Mouse (Mus musculus): ENCODE results near the gene 3110009E18Rik. TPM values are rescaled to one million over a fixed set of nuclear protein-coding genes. Genes with fewer than 3 reads are reported as not detected.
A peak's percentile ranks its signal among the peaks of the same experiment; 100 is the strongest.

Gene 3110009E18Rik
- polyA plus RNA-seq, 1 experiment from 2014 or later = 21.6 TPM

DNA sequence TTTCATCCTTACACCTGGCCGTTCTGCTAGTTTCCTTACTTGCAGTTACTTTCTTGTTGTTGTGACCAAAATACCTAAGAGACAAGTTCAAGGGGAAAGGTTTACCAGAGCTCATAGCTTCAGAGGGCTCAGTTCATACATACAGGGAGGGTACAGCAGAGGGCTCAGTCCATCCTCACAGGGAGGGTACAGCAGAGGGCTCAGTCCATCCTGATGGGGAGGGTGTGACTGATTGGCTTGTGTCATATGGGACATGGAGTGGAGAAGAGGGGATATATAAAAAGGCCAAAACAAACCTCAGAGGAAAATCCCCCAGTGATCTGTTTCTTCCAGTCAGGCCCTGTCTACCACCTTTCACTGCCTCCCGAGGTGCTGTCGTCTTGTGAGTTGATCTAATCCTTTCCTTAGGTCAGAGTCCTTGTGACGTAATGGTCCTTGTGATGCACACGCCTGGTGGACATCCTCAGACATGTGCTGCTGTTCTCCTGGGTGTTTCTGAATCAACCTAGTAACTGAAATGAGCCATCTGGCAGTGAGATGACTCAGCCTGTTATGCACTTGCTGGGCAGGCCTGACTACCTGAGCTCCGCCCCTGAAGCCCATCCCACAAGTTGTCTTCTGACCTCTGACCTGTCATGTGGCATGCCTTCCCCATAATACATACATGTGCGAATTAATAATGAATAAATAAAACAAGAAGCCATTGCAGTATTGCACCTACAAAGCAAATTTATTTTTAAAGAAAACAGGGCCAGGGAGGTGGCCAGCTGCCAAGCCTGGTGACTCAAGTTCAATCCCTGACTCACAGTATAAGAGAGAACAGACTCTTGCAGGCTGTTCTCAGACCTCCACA lies 15.2 kb downstream of the 3110009E18Rik start:
- Histone ChIP-seq H3K4me3 (no peak overlapping the region), H3K27me3 (ENCODE audit: poor library complexity, severe bottlenecking) (peaks cover 27% of the 10 kb centered on the region), H3K27ac (no peak overlapping the region), H3K9me3 (peaks cover 9% of the 10 kb centered on the region; the same call in 1 of the 2 replicates), H3K36me3 (replicated peaks) (no peaks in the 10 kb centered on the region), H3K4me1 (peaks cover 13% of the 10 kb centered on the region)
- WGBS = 91% methylated on average over 7 of the region's 7 CpGs
- DNase-seq (ENCODE audit: extremely low spot score, low spot score) = no peak

DNA sequence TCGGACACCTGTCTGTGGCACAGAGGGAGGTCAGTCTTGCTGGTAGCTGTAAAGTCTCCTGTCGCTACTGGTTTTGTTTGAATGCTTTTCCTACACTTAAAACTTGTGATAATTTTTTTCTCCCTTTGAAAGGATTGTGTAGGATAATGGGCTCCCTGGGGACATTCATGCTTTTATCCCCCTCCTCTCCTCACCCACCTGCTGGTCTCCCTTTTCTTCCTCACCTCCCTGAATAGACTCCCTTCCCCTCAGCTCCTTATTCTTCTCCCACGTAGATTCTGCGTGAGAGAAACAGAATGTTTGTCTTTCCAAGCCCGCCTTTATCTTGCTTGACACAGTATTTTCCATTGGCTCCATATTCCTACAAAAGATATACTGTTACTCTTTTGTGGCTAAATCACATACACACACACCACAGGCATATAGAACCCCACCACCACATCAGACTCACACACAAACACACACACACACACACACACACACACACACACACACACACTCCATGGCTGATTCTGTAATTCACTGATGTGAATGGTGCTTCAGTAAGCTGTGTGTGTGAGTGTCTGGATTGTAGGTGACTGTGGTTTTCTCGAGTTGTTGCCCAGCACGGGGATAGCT lies 18.0 kb downstream of the 3110009E18Rik start:
- Histone ChIP-seq H3K4me3 (no peak overlapping the region), H3K27ac (no peak overlapping the region), H3K9me3 (0 out of 2 replicates have a peak, but pooled peaks cover 5% of the 10 kb centered on the region), H3K36me3 (replicated peaks) (no peaks in the 10 kb centered on the region), H3K27me3 (ENCODE audit: poor library complexity, severe bottlenecking) (peaks cover 27% of the 10 kb centered on the region), H3K4me1 (peaks cover 13% of the 10 kb centered on the region)
- no peak for DNase-seq (ENCODE audit: extremely low spot score, low spot score)
- WGBS = 28% methylated on average over 7 of the region's 7 CpGs

DNA sequence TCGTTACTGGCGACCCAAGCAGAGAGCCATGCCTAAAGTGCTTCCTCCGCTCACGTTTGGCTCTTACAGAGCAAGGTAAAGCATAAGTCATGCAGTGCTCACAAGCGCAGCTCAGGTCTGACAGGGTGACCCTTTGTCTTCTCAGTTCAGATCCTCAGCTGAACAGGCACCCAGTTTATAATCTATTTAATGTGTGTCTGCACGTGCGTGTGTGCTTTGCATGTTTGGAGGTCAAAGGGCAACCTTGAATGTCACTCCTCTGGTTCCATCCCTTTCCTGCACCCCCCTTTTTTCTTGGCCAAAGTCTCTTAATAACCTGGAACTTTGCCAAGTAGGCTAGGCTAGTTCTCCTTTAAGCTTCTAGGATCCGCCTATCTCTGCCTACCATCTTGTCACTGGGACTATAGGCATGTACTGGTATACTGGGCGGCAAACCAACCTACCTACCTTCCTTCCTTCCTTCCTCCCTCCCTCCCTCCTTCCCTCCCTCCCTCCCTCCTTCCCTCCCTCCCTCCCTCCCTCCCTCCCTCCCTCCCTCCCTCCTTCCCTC lies 19.2 kb downstream of the 3110009E18Rik start:
- 0 out of 2 replicates have a peak, but pooled peaks cover 5% of the 10 kb centered on the region for H3K9me3 ChIP-seq
- H3K4me3 ChIP-seq = no peak overlapping the region
- 88% methylated on average over 9 of the region's 9 CpGs for WGBS
- peaks cover 13% of the 10 kb centered on the region for H3K4me1 ChIP-seq
- H3K27ac ChIP-seq = no peak overlapping the region
- no peak for DNase-seq (ENCODE audit: extremely low spot score, low spot score)
- no peaks in the 10 kb centered on the region for H3K36me3 ChIP-seq (replicated peaks)
- peaks cover 27% of the 10 kb centered on the region for H3K27me3 ChIP-seq (ENCODE audit: poor library complexity, severe bottlenecking)

DNA sequence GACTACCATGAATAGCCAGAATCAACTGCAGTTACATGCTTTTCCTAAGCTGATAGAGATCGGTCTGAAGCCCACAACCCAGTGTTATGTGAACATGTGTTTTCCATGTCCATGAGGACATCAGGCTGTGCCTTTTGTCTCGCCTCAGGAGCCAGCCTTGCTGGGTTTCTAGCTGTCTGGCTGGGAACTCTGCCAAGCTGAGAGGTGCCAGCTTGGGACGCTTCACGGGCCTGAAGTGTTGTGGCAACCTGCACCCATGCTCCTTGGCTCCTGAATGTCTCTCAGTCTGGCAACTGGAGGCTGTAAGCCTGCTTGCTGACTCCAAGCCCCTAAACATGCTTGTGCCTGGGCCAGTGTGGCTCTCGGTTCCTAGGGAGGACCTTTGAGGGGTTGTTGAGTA lies 21.6 kb downstream of the 3110009E18Rik start:
- WGBS = 91% methylated on average over 5 of the region's 5 CpGs
- peaks cover 11% of the 10 kb centered on the region for H3K27me3 ChIP-seq (ENCODE audit: poor library complexity, severe bottlenecking)
- 0 out of 2 replicates have a peak, but pooled peaks cover 5% of the 10 kb centered on the region for H3K9me3 ChIP-seq
- DNase-seq (ENCODE audit: extremely low spot score, low spot score) = no peak
- H3K4me1 ChIP-seq = peaks cover 13% of the 10 kb centered on the region
- no peak overlapping the region for H3K4me3 ChIP-seq
- H3K27ac ChIP-seq = no peak overlapping the region
- no peaks in the 10 kb centered on the region for H3K36me3 ChIP-seq (replicated peaks)

DNA sequence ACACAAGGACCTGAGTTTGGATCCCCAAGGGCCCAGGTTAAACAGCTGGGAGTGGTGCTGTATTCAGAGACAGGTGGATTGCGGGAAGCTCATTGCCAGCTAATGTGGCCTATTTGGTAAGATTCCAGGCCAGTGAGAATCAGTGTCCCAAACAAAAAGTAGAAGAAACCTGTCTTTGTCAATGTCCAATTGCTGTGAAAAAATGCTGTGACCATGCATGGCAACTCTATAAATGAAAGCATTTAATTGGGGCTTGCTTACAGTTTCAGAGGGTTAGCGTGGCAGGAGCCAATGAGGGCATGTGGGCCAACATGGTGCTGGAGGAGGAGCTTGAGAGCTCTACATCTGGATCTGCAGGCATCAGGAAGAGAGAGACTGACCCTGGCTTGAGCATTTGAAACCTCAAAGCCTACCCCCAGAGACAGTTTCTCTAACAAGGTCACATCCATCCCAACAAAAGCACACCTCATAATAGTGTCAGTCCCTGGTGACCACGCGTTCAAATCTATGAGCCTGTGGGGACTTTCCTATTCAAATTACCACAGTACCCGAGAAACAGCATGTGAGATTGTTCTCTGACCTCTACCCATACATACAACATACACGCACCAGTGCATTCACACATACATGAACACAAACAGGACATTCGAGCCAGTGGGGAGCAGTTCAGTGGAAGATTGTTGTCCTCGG lies 24.7 kb downstream of the 3110009E18Rik start:
- DNase-seq (ENCODE audit: extremely low spot score, low spot score) = no peak
- no peaks in the 10 kb centered on the region for H3K27me3 ChIP-seq (ENCODE audit: poor library complexity, severe bottlenecking)
- H3K4me3 ChIP-seq = no peak overlapping the region
- no peaks in the 10 kb centered on the region; the same call in 1 of the 2 replicates for H3K4me1 ChIP-seq
- no peak overlapping the region for H3K27ac ChIP-seq
- 90% methylated on average over 8 of the region's 8 CpGs for whole genome bisulfite sequencing
- no peaks in the 10 kb centered on the region for H3K36me3 ChIP-seq (replicated peaks)
- 0 out of 2 replicates have a peak, but pooled peaks cover 5% of the 10 kb centered on the region for H3K9me3 ChIP-seq

DNA sequence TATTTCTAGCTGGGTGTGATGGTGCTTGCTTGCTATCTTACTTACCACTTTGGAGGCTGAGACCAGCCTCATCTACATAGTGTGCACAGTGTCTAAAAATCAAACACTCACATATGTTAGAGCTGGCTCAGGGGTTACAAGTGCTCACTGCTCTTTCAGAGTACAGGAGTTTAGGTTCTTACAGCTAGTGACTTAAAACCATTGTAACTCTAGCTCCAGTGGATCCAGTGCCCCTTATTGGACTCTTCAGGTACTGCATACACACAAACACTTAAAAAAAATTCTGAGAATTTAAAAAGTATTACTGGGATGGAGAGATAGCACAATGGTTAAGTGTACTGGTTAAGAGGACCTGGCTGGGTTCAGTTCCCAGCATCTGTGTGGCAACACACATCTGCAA lies 26.0 kb downstream of the 3110009E18Rik start:
- Histone ChIP-seq H3K4me3 (no peak overlapping the region), H3K36me3 (replicated peaks) (no peaks in the 10 kb centered on the region), H3K27me3 (ENCODE audit: poor library complexity, severe bottlenecking) (no peaks in the 10 kb centered on the region), H3K27ac (no peak overlapping the region), H3K9me3 (no peaks in the 10 kb centered on the region), H3K4me1 (no peaks in the 10 kb centered on the region; the same call in 1 of the 2 replicates)
- DNase-seq (ENCODE audit: extremely low spot score, low spot score) = no peak

DNA sequence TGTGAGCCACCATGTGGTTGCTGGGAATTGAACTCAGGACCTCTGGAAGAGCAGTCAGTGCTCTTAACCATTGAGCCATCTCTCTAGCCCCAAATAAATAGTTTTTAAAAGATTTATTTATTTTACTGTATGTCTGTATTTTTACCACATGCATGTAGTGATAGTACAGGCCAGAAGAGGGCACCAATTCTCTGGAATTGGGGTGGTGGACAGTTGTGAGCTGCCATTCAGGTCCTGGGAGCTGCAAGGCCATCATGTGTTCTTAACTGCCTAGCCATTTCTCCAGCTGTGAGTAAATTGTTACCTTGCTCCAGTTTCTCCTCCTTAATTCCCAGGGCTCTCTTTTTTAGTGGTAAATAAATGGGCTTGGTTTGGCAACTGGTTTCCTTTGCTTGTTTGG lies 33.2 kb downstream of the 3110009E18Rik start:
- DNase-seq (ENCODE audit: extremely low spot score, low spot score) = peak; percentile 27
- Histone ChIP-seq H3K27me3 (ENCODE audit: poor library complexity, severe bottlenecking) (no peaks in the 10 kb centered on the region), H3K9me3 (no peaks in the 10 kb centered on the region), H3K4me3 (no peak overlapping the region), H3K36me3 (replicated peaks) (no peaks in the 10 kb centered on the region), H3K27ac (no peak overlapping the region), H3K4me1 (no peaks in the 10 kb centered on the region)

DNA sequence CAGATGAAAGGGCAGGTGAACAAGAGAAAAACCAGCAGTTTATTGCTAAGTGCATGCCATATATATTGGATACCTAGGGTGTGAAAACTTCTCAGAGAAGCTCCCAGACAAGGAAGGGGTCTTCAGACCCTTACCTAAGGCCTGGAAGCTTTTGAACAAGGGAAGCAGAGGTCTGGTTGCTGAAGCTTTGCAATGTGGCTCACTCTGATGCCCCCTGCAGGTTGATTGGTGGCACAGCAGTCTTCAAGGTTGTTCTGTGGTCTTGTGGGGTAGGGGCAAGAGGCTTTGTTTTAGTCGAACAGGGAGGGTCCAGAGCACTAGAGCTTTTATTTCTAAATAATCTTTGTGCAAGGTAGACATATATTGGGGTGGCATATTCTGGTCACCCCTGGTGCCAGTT lies 34.3 kb downstream of the 3110009E18Rik start:
- peak; percentile 44 for DNase-seq (ENCODE audit: extremely low spot score, low spot score)
- 28% methylated on average over 1 of the region's 1 CpGs for WGBS
- H3K4me1 ChIP-seq = peaks cover 6% of the 10 kb centered on the region
- H3K27me3 ChIP-seq (ENCODE audit: poor library complexity, severe bottlenecking) = no peaks in the 10 kb centered on the region
- H3K27ac ChIP-seq = no peak overlapping the region
- H3K36me3 ChIP-seq (replicated peaks) = no peaks in the 10 kb centered on the region
- H3K4me3 ChIP-seq = no peak overlapping the region
- no peaks in the 10 kb centered on the region for H3K9me3 ChIP-seq

DNA sequence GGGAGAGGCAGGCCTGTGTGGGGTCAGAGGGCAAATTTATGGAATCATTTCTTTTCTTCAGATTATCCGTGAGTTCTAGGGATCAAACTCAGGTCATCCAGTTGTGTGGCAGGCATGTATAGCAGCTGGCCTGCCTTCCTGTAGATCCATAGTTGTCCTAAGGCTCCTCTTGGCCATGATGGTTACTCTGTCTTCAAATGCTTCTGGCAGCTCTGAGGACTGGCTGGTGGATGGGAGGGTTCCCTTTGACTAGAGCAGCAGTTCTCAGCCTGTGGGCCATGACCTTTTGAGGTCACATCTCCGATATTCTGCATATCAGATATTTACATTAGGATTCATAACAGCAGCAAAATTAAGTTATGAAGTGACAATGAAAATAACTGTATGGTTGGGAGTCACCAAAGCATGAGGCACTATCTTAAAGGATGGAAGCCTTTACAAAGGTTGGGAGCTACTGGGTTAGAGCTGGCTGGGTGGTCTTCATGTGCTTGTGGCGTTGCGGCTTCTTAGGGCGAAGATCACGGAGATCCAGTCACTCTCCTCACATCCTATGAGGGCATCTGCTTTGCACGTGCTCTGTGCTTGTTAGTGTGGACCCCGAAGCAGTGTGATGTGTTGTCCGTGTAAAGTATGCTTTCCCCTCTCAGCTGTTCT lies 37.6 kb downstream of the 3110009E18Rik start:
- DNase-seq (ENCODE audit: extremely low spot score, low spot score) = no peak
- Histone ChIP-seq H3K36me3 (replicated peaks) (no peaks in the 10 kb centered on the region), H3K4me3 (no peak overlapping the region), H3K27ac (no peak overlapping the region), H3K27me3 (ENCODE audit: poor library complexity, severe bottlenecking) (no peaks in the 10 kb centered on the region), H3K4me1 (peaks cover 6% of the 10 kb centered on the region), H3K9me3 (no peaks in the 10 kb centered on the region)
- 89% methylated on average over 9 of the region's 9 CpGs for WGBS

DNA sequence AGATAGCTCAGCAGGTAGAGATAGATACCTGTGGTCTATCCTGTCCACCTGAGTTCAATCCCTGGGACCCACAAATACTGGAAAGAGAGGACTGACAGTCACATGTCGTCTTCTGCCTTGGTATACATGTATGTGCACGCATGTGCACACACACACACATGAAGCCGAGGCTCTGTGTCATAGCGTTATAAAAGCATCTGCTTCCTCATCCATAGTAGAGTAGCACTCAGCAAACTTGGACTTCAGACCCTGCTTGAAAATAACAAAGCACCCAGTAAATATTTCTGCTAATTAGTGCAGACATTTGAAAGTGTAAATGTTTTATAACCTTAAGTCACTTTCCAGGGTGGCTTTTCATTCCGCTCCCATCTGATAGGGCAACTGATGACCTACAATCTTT lies 40.5 kb downstream of the 3110009E18Rik start:
- H3K9me3 ChIP-seq = no peaks in the 10 kb centered on the region
- H3K4me3 ChIP-seq = no peak overlapping the region
- H3K27me3 ChIP-seq (ENCODE audit: poor library complexity, severe bottlenecking) = no peaks in the 10 kb centered on the region
- peaks cover 6% of the 10 kb centered on the region for H3K4me1 ChIP-seq
- WGBS = 91% methylated on average over 5 of the region's 5 CpGs
- no peaks in the 10 kb centered on the region for H3K36me3 ChIP-seq (replicated peaks)
- no peak overlapping the region for H3K27ac ChIP-seq
- no peak for DNase-seq (ENCODE audit: extremely low spot score, low spot score)

DNA sequence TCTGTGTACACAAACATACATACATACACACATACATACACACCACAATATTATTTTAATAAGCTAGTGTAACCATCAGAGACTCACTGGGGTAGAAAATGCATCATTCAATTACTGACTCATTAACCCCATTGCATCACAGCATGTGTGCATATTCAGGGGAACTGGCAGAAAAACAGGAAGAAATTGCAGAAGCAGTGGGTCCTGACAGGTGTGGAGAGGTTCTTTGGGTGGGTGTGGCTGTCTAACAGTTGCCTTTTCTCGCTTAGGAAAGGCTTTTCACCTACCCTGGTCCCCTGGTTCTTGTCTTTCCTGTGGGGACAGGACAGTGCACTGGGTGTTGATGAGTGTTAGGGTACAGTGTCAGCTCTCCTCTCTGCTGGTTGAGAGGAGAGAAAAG lies 41.6 kb downstream of the 3110009E18Rik start:
- no peak overlapping the region for H3K4me3 ChIP-seq
- DNase-seq (ENCODE audit: extremely low spot score, low spot score) = no peak
- no peaks in the 10 kb centered on the region for H3K36me3 ChIP-seq (replicated peaks)
- H3K4me1 ChIP-seq = peaks cover 6% of the 10 kb centered on the region
- no peaks in the 10 kb centered on the region for H3K27me3 ChIP-seq (ENCODE audit: poor library complexity, severe bottlenecking)
- H3K27ac ChIP-seq = no peak overlapping the region
- 75% methylated on average over 1 of the region's 1 CpGs for whole genome bisulfite sequencing
- no peaks in the 10 kb centered on the region for H3K9me3 ChIP-seq

DNA sequence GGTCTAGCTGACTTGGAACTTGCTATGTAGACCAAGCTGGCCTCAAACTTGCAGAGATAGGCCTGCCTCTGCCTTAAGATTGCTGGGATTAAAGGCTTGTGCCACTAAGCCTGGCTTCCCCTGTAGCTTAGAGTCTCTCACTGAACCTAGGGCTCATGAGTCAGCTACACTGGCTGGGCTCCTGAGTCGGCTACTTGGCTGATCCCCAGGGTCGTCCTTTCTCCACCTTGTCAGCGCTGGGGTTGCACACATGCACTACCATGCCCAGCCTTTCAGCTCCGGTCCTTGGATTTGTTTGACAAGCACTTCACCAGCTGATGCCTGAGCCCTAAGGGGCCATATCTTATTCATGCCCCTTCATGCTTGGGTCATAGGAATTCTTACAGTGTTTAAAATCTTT lies 47.0 kb downstream of the 3110009E18Rik start:
- H3K4me3 ChIP-seq = no peak overlapping the region
- 80% methylated on average over 4 of the region's 4 CpGs for WGBS
- H3K27me3 ChIP-seq (ENCODE audit: poor library complexity, severe bottlenecking) = no peaks in the 10 kb centered on the region
- H3K36me3 ChIP-seq (replicated peaks) = no peaks in the 10 kb centered on the region
- H3K9me3 ChIP-seq = no peaks in the 10 kb centered on the region
- no peak for DNase-seq (ENCODE audit: extremely low spot score, low spot score)
- H3K27ac ChIP-seq = no peak overlapping the region
- H3K4me1 ChIP-seq = no peaks in the 10 kb centered on the region

All from forebrain, embryonic 10.5 days (tissue).